Mouse (Mus musculus) CH12F3 (cell line): ENCODE results near the gene Os9.

Source experiments
- in situ Hi-C: fragments of 300-500 bp; cut with MboI; formaldehyde crosslinking; loops from 2 replicates; pipeline ENCODE4 v1.14.3; 2020; ENCODE audit warnings: low sequenced_read_pairs

The Os9 gene

DNA sequence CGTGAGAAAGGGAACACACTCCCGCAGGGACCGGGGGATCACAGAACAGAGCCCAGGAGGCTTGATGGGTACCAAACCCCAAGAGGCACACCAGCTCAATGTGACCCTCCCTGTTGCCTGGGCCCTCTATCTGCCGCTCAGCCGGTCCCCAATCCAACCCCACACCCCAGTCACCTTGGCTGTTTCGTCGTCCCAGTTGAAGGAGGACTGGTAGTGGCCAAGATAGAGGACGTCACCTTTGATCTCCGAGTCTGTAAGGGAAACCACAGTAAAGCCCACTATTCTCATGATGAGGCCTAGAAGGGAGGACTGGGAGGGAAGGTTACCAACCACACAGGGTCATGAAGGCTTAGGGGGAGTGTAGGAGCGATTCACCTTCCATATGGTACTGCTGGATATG lies 1.7 kb downstream of the Os9 start:
- in situ Hi-C loops = no loop called here

- in situ Hi-C loops = no loop called here
Observed at GRCm38 (mm10) chr10:127118470-127118869, 2.5 kb downstream of the Os9 start.

DNA sequence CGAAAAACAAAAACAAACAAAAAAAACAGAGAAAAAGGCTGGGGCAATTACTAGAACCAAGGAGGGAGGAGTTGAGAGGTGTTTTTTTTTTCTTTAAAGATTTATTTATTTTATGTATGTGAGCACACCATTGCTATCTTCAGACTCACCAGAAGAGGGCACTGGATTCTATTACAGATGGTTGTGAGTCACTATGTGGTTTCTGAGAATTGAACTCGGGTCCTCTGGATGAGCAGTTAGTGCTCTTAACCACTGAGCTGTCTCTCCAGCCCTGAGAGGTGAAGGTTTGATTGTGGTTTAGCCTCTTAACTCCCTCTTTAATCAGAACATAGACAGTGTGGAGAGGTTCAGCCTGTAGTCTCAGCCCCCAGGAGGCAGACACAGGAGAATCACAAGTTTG lies 5.9 kb downstream of the Os9 start:
- in situ Hi-C loops = no loop called here

- in situ Hi-C loops = no loop called here
Observed at GRCm38 (mm10) chr10:127114408-127114807, 6.5 kb downstream of the Os9 start.

DNA sequence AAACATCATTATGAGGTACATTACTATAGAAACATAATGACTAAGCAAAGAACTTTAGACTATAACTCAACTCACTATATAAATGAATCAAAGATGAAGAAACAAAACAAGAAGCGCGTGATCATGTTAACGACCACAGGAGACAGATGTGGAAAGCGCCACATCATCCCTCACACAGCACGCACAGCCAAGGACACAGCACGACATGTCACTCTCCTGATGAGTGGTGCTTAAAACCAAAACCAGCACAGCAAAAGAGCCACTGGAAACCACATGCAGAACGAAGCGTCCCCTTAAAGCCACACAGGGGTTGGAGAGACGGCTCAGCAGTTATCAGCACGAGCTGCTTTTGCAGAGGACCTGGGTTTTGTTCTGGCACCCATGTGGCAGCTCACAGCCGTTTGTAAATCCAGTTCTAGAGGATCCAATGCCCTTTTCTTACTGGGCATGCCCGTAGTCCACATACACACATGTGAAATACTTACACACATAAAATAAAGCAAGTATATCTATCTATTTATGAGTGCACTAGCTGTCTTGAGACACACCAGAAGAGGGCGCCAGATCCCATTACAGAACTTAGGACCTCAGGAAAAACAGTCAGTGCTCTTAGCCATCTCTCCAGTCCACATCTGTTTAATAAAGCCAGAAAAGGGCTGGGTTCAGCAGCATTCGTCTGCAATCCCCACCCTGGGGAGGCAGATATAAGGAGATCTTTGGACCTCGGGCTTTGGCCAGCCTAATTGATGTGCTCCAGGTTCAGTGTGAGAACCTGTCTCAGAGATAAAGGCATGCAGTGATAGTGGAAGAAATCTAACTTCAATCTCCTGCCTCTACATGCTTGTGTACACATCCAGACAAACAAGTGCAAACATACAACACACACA lies 9.7 kb downstream of the Os9 start:
- in situ Hi-C loops = no loop called here

- in situ Hi-C loops = no loop called here
Observed at GRCm38 (mm10) chr10:127108262-127108583, 12.7 kb downstream of the Os9 start.

GRCm38 (mm10) chr10:127107563-127108261 lies 13.2 kb downstream of the Os9 start:
- in situ Hi-C loops = no loop called here

- in situ Hi-C loops = no loop called here
Observed at GRCm38 (mm10) chr10:127103631-127104030, 17.3 kb downstream of the Os9 start.

DNA sequence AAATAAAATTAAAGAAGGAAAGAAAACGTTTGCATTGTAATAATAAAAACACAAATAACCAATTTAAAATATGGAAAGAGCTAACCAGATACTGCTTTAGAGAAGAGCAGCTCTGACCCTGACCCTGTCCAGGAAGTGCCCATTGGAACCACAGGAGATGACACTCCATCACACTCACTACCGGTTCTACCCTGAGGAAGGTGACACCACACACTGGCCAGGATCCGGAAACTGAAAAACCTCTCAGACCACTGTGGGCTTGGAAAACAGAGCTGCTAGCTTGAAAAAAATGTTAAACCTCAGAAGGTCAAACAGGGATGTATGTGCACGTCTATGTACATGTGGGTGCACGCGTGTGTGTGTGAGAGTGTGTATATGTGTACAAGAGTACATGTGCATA lies 19.8 kb downstream of the Os9 start:
- in situ Hi-C loops = no loop called here

DNA sequence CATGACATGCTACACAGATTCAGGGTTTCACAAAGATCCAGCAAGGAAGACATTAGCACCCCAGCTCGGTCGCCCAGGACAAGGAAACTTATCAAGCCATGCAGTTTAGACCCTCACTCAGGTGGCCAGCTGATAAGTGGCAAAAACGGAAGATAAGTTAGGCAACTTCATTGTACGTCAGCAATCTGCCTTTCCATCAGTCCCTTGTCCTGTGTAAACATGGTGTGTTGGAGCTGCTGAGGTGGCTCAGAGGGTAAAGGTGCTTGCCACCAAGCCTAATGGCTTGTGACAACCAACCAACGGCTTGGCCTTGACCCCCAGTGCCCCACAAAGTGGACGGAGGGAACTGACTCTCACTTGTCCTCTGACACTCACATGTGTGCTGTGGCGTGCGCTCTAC lies 20.5 kb downstream of the Os9 start:
- in situ Hi-C loops = no loop called here

DNA sequence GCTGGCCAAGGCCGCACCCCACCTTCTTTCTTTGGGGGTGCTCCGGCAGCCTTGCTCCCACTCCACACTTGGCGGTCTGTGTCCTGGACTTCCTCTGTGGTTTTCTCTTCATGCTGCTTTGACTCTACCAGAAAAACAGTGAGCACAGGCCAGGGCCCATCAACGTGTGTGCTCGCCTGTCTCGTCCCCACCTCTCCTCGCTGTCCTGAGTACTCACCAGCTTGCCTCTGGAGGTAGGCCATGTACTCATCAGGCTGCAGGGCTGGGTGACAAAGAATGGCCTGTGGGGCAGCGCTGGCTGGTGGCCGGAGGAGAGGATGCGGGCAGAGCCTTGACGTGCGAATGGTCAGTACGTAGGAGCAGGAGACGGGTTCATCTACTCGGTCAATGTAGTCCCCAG lies 21.1 kb downstream of the Os9 start:
- in situ Hi-C loops = no loop called here

- in situ Hi-C loops = no loop called here
Observed at GRCm38 (mm10) chr10:127099191-127099590, 21.7 kb downstream of the Os9 start.

DNA sequence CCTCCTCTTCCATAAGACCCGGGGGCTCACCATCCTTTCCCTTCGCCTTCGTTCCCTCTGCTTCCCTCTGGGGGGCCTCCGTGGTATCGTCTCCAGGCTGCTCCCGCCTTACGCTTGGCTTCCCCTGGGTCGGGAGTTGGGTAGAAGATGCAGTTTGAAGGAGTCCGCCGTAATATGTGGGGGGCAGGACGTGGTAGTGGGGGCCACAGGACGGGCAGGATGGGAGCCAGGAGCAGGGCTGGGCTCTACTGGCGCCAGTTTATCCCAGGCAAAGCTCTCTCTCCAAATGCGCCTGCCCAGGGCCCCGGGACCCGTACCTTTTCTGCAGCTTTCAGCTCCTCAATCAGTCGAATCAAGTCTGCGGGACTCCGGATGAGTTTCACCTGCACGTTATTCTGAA lies 22.4 kb downstream of the Os9 start:
- in situ Hi-C loops = no loop called here

DNA sequence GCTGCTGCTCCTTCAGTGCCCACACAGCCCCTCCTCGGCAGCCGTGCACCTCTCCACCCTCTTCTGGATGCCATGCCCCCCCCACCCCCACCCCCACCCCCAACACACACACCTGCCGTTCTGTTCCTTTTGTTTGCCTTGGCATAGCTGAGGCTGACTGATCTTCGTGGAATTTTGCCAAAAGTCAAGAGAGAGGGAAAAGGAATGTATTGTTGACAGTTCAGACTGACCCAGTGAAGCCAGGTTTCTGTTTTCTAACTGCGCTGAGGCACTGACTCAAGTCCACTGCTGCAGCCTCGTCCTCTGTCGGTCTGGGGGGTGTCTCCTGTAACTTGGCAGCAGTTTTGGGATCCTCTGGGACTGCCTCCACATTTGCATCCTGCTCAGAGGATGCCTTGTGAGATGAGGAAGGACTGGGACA lies 26.5 kb downstream of the Os9 start:
- in situ Hi-C loops = no loop called here

GRCm38 (mm10) chr10:127092742-127093141 lies 28.2 kb downstream of the Os9 start:
- in situ Hi-C loops = no loop called here

GRCm38 (mm10) chr10:127091507-127092396 lies 29.2 kb downstream of the Os9 start:
- in situ Hi-C loops = no loop called here

DNA sequence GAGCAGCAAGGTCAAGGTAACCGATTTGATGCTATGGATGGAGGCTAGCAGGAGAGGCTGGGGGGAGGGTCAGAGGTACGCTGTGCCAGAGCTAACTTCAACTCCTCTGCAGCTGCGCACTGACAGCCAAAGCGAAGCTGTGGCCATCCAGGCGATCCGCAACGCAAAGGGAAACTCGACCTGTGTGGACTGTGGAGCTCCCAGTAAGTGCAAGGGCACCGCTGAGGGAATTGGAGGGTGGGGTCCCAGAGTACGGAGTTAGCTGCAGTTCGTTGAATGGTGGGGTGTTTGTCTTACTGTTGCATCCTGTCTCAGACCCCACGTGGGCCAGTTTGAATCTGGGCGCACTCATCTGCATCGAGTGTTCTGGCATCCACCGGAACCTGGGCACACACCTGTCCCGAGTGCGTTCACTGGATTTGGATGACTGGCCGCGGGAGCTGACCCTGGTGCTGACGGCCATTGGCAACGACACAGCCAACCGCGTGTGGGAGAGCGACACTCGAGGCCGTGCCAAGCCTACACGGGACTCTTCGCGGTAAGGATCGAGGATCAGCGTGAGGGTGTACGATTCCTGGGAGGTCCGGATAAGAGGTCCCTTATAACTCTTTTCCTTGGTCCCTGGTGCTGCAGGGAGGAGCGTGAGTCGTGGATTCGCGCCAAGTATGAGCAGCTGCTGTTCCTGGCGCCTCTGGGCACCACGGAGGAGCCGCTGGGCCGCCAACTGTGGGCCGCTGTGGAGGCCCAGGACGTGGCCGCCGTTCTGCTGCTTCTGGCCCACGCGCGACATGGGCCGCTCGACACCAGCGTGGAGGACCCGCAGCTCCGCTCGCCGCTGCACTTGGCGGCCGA lies 30.1 kb downstream of the Os9 start:
- in situ Hi-C loops = no loop called here

- in situ Hi-C loops = no loop called here
Observed at GRCm38 (mm10) chr10:127085633-127086032, 35.3 kb downstream of the Os9 start.

GRCm38 (mm10) chr10:127085052-127085451 lies 35.9 kb downstream of the Os9 start:
- in situ Hi-C loops = no loop called here

DNA sequence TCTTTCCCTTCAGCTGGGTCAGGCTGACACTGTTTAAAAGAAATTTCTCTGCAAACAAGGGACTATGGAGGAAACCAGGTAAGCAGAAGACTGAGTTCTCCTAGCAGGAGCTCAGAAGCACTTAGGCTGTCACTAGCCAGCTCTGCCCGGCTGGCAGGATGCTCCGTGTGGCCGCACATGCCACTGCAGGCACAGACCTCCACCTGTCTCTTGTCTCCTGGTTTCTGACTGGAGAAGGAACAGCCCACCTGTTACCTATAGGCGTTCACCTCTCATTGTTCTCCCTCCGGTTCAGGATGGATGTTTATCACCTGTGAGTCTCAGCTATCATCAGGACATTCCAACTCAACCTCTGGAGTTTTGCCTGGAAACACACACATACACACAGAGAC lies 37.0 kb downstream of the Os9 start:
- in situ Hi-C loops = no loop called here
